Mouse (Mus musculus): ENCODE results near the gene Gm10563.

DNA sequence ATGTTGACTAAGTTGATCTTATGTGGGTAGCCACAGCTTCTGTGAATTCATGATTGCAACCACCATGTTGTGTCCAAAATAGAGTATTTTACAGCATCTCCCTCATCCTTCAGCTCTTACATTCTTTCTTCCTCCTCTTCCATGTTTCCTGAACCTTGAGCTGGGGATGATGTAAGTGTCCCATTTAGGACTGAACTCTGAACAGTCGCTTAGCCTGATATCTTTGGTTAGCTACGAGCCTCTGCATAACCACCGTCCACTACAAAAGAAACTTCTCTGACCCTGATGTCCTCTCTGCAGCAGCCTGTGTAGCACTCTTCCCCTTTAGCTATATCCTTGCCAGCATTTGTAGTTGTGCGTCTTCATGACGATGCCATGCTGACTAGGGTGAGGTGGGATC lies 513 bp upstream of the Gm10563 start:
- TF ChIP-seq CTCF (IDR thresholded peaks at IDR 0.05) = no peak
- no peak for TF ChIP-seq POLR2A (IDR thresholded peaks at IDR 0.05; ENCODE audit: insufficient read depth, low read depth, low read length)
